Mouse (Mus musculus): Measurements from ENCODE around the gene Lrriq4.
"Not testable (repeated sequence)": the region's sequence is repeated elsewhere in the genome, so short reads cannot be mapped to it uniquely, and the experiment has no call there.

Lrriq4 gene

DNA sequence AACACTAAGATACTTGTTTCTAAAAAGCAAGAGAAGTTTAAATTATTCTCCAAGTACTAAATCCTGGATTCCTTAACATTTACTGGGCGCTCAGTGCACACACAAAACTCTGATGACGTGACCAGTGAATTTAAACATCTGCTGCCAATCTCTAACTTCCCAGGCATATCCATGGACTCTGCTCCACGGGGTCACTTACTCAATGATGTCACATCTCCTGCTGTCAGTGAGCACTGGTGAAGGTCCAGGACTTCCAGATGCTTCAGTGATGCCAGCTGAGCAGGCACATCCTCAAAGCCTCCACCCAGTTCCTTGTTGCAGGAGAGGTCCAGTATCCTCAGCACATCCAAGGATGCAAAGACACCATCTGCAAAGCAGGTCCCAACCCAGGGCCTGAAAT is 42.9 kb downstream of the Lrriq4 start:
- no peak for DNase-seq

- DNase-seq, result no peak
Measured at GRCm38 (mm10) chr3:30690976-30691375, 46.7 kb downstream of the Lrriq4 start.

DNA sequence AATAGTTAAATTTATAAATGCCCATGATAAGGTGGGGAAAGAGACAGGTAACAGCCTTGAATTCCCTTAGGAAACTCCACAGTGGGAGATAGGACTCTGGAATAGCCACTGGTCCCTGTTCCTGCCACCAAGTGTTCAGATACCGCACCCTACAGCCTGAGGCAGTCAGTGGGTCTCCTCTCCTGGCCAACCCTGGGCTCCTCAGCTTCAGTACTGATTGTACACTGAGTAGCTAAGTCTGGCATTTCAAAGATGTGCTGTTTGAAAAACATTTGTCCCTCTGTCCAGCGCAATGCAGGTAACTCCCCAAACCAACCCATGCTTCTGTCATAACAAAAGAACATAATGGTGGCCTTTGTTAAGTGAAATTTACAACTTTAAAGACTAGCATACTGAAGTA is 51.4 kb downstream of the Lrriq4 start:
- no peak for DNase-seq

- DNase-seq, result peak; percentile 85 to 88
Measured at GRCm38 (mm10) chr3:30696346-30696745, 52.0 kb downstream of the Lrriq4 start.

GRCm38 (mm10) chr3:30697891-30698290 is 53.6 kb downstream of the Lrriq4 start:
- no peak for DNase-seq

GRCm38 (mm10) chr3:30699711-30700505 is 55.6 kb downstream of the Lrriq4 start, which contains the start of gene Lrrc31:
Gene Lrrc31 (minus strand): TSS chr3:30699843.
- DNase-seq, result not testable (repeated sequence)

DNA sequence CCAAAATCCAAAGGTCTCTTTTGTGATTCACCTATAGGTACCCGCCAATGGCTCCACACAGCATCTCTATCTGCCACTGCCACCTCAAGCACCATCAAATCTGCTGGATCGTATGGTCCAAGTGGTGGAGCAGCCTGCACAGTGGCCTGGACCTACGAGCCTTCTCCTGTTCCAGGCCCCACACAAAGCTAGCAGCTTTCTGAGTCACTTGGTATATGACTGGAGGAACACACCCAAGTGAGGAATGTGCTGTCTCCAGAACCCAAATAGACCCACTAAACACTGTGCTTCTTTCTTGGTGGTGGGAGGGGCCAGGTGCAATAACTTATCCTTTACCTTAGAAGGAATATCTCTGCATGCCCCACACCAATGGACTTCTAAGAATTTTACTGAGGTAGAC is 61.7 kb downstream of the Lrriq4 start:
- no peak for DNase-seq

DNA sequence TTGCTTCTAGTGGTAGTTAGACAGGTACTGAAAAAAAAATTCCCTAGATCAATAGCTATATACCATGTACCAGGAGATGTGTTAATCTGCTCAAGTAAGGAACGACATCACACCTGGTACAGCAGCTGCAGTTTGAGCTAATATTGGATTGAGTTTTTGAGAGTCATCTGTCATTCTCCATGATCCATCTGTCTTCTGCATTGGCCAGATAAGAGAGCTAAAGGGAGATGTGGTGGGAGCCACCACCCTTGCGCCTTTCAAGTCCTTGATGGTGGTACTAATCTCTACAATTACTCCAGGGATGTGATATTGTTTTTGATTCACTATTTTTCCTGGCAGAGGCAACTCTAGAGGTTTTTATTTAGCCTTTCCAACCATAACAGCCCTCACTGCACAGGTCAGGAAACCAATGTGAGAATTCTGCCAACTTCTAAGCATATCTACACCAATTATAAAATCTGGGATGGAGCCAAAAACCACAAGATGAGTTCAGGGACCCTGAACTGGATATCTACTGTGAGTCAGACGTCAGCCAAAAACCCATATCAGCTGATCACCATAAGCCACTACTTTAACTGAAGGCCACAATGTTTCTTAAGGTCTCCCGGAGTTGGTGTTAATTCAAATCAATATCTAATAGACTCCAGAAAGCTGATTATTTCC is 62.4 kb downstream of the Lrriq4 start:
- DNase-seq, result no peak

GRCm38 (mm10) chr3:30710191-30710590 is 65.9 kb downstream of the Lrriq4 start:
- DNase-seq, result no peak

DNA sequence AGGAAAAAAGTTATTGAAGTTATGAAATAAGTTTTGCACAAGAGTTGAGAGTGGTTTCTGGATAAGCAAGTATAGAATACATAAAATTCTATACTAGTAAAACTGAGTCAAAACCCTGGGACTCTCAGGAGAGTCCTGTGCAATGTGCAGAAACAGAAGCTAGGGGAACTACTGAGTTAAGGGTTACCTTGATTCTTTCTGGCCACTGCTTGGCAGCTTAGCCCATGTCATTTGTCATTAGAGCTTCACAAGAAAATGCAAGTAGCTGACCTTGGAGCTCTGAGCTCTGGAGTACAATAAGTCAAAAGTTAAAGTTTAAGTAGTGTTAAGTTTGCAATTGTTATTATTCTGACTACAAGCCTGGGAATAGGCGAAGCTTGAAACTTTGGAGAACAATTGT is 69.0 kb downstream of the Lrriq4 start:
- DNase-seq, result no peak

- no peak for DNase-seq
Measured at GRCm38 (mm10) chr3:30718649-30719048, 74.3 kb downstream of the Lrriq4 start.

Measured in kidney, postnatal 4 days (tissue).